Mouse (Mus musculus): ENCODE measurements at regions not wholly inside any gene's neighbourhood (a gene's known extent, or its start where the extent isn't known, plus 50 kb on each side); places are given as distances from the start of the nearest gene placed in this dataset.

- no peak for DNase-seq (ENCODE audit: low spot score in 2 of 2)
Measured at GRCm38 (mm10) chr15:68366816-68367215, 1866.1 kb upstream of the Lrrc6 start.

GRCm38 (mm10) chr15:68363058-68363735, 1862.5 kb upstream of the Lrrc6 start:
- DNase-seq (ENCODE audit: low spot score in 2 of 2) = peak; percentile 99

DNA sequence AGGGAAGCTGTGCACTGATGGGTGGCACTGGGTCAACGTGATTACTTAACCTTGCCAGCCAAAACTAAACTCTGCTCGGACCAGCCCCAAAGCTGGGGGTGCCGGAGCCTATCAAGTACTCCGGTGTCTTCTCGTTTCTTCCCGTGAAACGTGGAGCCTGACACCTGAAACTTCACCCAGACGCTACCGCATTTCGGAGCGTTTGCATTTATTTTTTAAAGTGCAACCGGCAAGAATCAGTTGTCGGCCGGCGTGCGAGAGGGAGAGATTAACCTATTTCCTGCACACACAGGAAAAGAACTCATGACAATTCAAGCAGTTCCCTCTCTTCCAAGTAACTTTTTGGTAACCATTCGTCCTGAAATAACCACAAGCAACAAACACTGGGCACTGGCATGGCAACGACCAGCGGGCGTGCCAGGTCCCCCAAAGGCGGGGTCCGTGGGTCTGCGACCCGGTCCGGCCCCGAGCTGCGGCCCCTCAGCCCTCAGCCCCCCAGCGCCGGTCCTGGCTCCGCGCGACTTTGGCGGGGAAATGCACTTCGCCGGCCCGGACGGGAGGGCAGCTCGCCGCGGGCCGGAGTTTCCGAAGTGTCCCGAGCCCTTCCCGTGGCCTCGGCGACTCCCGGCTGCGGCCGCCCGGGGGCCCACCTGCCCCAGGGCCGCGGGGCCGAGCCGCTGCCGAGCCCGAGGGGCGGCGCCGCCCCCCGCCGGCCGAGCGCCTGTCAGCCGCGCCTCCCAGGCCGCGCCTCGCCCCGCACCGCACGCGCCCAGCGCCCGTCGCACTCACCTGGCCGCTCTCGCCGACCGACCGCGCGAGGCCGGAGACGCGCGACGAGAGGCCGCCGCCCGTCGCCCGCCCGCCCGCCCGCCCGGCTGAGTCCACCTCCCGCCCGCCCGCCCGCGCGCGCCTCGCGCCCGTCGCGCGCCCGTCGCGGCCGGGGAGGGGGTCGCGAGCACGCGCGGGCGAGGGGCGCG, 1861.7 kb upstream of the Lrrc6 start:
- DNase-seq (ENCODE audit: low spot score in 2 of 2) = peak; percentile 52 to 54

GRCm38 (mm10) chr15:68360956-68361908, 1860.5 kb upstream of the Lrrc6 start:
- DNase-seq (ENCODE audit: low spot score in 2 of 2) = no peak

DNA sequence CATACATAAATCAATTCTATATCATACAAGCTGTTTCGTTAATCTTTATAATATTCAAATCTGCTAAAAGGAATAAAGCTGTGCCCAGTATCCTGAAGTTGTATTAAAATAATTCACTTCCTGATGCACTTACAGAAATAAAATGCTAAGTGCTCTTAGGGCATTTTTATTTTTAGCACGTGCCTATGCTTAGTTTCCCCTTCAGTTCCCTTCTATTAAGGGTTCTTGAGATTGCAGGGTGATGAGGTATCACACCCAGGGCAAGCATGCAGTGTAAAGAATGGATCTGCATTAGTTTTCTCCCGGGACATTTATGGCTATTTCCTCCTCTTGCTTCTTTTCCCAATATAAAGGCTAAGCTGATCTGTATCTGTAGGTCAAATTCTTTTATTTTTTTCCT, 1858.8 kb upstream of the Lrrc6 start:
- DNase-seq (ENCODE audit: low spot score in 2 of 2) = no peak

DNA sequence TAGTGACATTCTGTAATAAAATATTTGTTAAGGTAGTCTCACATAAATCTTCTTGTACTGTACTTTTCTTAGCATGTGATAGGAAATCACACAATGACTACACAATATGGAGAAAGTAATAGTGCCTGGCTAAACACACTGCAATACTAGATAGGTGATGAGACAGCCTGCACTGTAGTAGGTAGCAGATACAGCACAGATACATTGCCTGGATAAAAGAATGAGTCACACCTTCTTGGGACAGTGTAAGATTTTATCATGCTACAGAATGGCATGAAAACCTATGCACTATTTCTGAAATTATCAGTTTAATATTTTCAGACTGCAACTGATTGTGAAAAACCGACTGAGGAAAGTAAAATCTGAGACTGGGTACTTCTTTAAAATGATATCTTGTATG, 1855.2 kb upstream of the Lrrc6 start:
- DNase-seq (ENCODE audit: low spot score in 2 of 2) = no peak

DNA sequence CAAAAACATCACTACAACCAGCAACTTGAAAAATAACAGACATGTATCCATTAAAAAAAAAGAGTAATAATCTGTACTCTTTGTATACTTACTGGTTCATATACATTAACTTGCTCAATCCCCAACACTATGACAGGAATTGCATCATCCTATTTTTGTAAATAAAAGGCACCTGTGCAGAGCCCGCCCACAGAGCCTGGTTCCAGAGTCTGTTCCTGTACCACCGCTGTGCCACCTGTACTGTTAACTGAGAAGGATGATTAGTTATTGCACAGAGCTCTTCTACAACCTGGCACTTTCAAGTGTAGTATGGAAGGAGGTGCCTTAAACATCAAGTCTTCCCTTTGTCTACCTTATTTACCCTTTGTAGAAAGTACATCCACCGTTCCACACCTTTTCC, 1843.9 kb upstream of the Lrrc6 start:
- DNase-seq (ENCODE audit: low spot score in 2 of 2) = no peak

DNA sequence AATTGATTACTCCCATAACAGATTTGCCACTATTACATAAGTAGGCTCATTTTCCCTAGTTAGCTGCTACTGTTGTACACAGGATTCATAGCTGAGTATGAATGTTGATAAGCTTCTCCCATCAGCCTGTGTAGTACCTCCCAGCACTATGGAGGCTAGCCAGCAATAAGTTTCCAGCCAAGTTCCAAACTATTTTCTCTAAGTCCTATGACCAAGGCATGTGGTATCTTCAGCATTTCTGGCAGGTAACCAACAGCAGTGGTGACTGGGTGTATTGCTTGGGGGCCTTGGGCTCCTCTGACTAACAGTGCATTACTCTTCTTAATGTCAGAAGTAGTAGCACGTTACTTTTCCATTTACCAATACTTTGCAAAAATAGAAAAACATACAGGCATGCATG, 1841.8 kb upstream of the Lrrc6 start:
- peak; percentile 64 to 84 for DNase-seq (ENCODE audit: low spot score in 2 of 2)

DNA sequence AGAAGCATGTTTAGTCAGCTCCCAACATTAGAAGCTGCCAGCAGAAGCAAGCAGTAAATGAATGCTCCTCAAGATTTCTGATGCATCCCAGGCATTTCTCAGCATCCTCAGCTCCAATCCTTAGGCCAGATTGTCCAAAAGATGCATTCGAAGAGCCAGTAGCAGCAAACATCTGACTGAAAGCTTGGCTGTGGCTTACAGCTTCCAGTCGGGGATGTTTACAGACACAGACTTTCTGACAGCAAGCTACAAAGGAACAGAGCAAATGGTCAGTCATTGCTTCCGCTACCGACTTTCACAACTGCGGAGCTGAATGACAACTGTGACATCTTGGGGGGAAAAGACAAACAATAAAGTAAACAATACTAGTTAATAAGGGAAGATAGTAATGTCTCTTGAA, 1840.3 kb upstream of the Lrrc6 start:
- DNase-seq (ENCODE audit: low spot score in 2 of 2) = no peak

DNA sequence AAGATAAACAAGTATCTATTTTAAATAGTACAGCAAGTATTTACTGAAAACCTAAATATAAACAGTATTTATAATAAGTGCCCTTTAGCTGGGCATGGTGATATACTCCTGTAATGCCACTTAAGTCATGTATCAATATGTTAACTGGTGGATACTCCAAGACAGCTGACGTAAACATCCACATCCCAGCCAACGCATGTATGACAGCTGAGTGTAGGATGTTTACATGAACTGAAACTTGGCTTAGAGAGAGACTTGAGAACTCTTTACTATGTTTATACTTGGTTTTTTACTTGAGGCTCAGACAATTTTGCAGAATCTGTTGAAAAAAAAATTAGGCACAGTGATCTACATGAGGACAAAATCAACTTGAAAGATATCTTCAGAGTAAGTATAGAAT, 1836.6 kb upstream of the Lrrc6 start:
- no peak for DNase-seq (ENCODE audit: low spot score in 2 of 2)

GRCm38 (mm10) chr15:68335837-68336236, 1835.1 kb upstream of the Lrrc6 start:
- no peak for DNase-seq (ENCODE audit: low spot score in 2 of 2)

- DNase-seq (ENCODE audit: low spot score in 2 of 2) = no peak
Measured at GRCm38 (mm10) chr15:68316116-68316515, 1815.4 kb upstream of the Lrrc6 start.
